Mouse (Mus musculus) limb, embryonic 14.5 days (tissue): ENCODE results near the gene Zfp781. TPM values are rescaled to one million over a fixed set of nuclear protein-coding genes. Genes with fewer than 3 reads are reported as not detected.
A peak's percentile ranks its signal among the peaks of the same experiment; 100 is the strongest.
"Not testable (repeated sequence)": the region's sequence is repeated elsewhere in the genome, so short reads cannot be mapped to it uniquely, and the experiment has no call there.

Experiments
- ATAC-seq: fragments of 200-750 bp; cut with Nextera tagmentation; 2 replicates; pipeline ENCODE4 v1.8.0; 2017; ENCODE audit warnings: low read depth, moderate number of reproducible peaks, moderate TSS enrichment; ENCODE audit not compliant: low FRiP score
- DNase-seq: peaks from one replicate; pipeline ENCODE4 v3.0.0-alpha.2; 2015; ENCODE audit warnings: low spot score
- H3K27ac ChIP-seq: fragments of 300-500 bp; sonication (generic); replicated peaks from 2 replicates; pipeline ENCODE4 v1.5.1; 2014; ENCODE audit warnings: low read depth, mild to moderate bottlenecking, low read length, moderate library complexity, mixed read lengths
- H3K27me3 ChIP-seq: fragments of 300-500 bp; sonication (generic); 2 replicates; pipeline ENCODE4 v1.6.1; 2014; ENCODE audit warnings: low read length, mixed read lengths; ENCODE audit not compliant: control insufficient read depth, insufficient read depth
- H3K36me3 ChIP-seq: fragments of 300-500 bp; sonication (generic); 2 replicates; pipeline ENCODE4 v1.6.1; 2014; ENCODE audit warnings: mild to moderate bottlenecking, low read length, moderate library complexity, mixed read lengths; ENCODE audit not compliant: control insufficient read depth, insufficient read depth
- H3K4me1 ChIP-seq: fragments of 300-500 bp; sonication (generic); 2 replicates; pipeline ENCODE4 v1.6.1; 2014; ENCODE audit warnings: antibody characterized with exemption, low read length, mixed read lengths; ENCODE audit not compliant: control insufficient read depth, insufficient read depth
- H3K4me2 ChIP-seq: fragments of 300-500 bp; sonication (generic); replicated peaks from 2 replicates; pipeline ENCODE4 v1.6.1; 2014; ENCODE audit warnings: low read depth, mild to moderate bottlenecking, low read length, moderate library complexity; ENCODE audit not compliant: severe bottlenecking
- H3K4me3 ChIP-seq: fragments of 300-500 bp; sonication (generic); replicated peaks from 2 replicates; pipeline ENCODE4 v1.5.1; 2014; ENCODE audit warnings: low read length
- H3K9ac ChIP-seq: fragments of 300-500 bp; sonication (generic); 2 replicates; pipeline ENCODE4 v1.6.1; 2014; ENCODE audit warnings: mild to moderate bottlenecking, low read depth, low read length, moderate library complexity; ENCODE audit not compliant: severe bottlenecking
- H3K9me3 ChIP-seq: fragments of 300-500 bp; sonication (generic); 2 replicates; pipeline ENCODE4 v1.6.1; 2016; ENCODE audit warnings: low read length; ENCODE audit not compliant: control insufficient read depth
- WGBS: fragments of 180-500 bp; shearing (Covaris S2); extraction: QIAGEN DNeasy Blood & Tissue Kit; methylation state at CpG from one replicate; pipeline ENCODE4 v1.1.7; 2014; 5-methylcytosine and 5-hydroxymethylcytosine counted together
- polyA plus RNA-seq, 2 experiments: library from polyadenylated mRNA; depleted of rRNA in 1 of 2; stranded (reverse) in 1 of 2; unstranded in 1 of 2; fragments of >200 nt; fragmentation: Nextera tagmentation in 1 of 2; extraction: Ambion mirVana in 1 of 2; gene quantifications; 2 replicates each; pipeline versions ENCODE4 v1.2.1 to v1.2.3; 2012 to 2014

Gene Zfp781
- polyA plus RNA-seq (2012; rRNA removed) (1.4 and 2.4 TPM in 2 replicates), polyA plus RNA-seq (2014; fragmentation: Nextera tagmentation; extraction: Ambion mirVana) (4.5 TPM in 2 replicates)

GRCm38 (mm10) chr10:81929842-81930743 lies at the start of gene Zfp781:
Gene Zfp781, minus strand, starts transcription at chr10:81930480.
- not testable (repeated sequence) for H3K4me1 ChIP-seq, H3K9me3 ChIP-seq
- ATAC-seq: peak; percentile 97

GRCm38 (mm10) chr10:81978365-81979003 lies 48.2 kb upstream of the Zfp781 start:
- WGBS: no CpG with 5 or more reads among the region's 44 CpGs
- H3K4me2 ChIP-seq, H3K4me3 ChIP-seq, H3K9me3 ChIP-seq, H3K4me1 ChIP-seq, DNase-seq, H3K9ac ChIP-seq, H3K27ac ChIP-seq, H3K27me3 ChIP-seq, ATAC-seq, H3K36me3 ChIP-seq: not testable (repeated sequence)

More at GRCm38 (mm10) chr10:81929842-81930743, at the start of gene Zfp781:
- not testable (repeated sequence) for H3K27me3 ChIP-seq, H3K4me2 ChIP-seq, H3K36me3 ChIP-seq, DNase-seq, H3K9ac ChIP-seq, H3K27ac ChIP-seq, H3K4me3 ChIP-seq
- WGBS: no CpG with 5 or more reads among the region's 43 CpGs

- not testable (repeated sequence) for H3K9ac ChIP-seq
- 0 out of 2 replicates have a peak, but pooled peaks have one; percentile 20 for ATAC-seq
Measured at GRCm38 (mm10) chr10:81930744-81931118, 451 bp upstream of the Zfp781 start.

GRCm38 (mm10) chr10:81863409-81864407 lies 66.6 kb downstream of the Zfp781 start, which contains the start of gene Gm32687:
Gene Gm32687, plus strand, starts transcription at chr10:81863934.
- 44% methylated on average over 3 of the region's 49 CpGs for WGBS
- H3K27me3 ChIP-seq, H3K9ac ChIP-seq, H3K4me2 ChIP-seq, H3K9me3 ChIP-seq, DNase-seq, H3K4me1 ChIP-seq, H3K27ac ChIP-seq, H3K4me3 ChIP-seq, H3K36me3 ChIP-seq: not testable (repeated sequence)
- ATAC-seq: peak; percentile 99

More at GRCm38 (mm10) chr10:81930744-81931118, 451 bp upstream of the Zfp781 start:
- H3K4me3 ChIP-seq, H3K9me3 ChIP-seq, H3K27ac ChIP-seq, H3K4me2 ChIP-seq, DNase-seq, H3K27me3 ChIP-seq, H3K36me3 ChIP-seq, H3K4me1 ChIP-seq: not testable (repeated sequence)
- WGBS: no CpG with 5 or more reads among the region's 3 CpGs

Other genes starting within 250 kb of the Zfp781 start
- gene Zfp433, start 225.7 kb downstream of the Zfp781 start, polyA plus RNA-seq (2012; rRNA removed): 4.9 and 6.6 TPM in 2 replicates
- 15.0 and 18.0 TPM in 2 replicates for gene Zfp433, start 225.7 kb downstream of the Zfp781 start, polyA plus RNA-seq (2014; fragmentation: Nextera tagmentation; extraction: Ambion mirVana)
- 3.9 and 6.2 TPM in 2 replicates for gene Gm3055, start 159.3 kb downstream of the Zfp781 start, polyA plus RNA-seq (2012; rRNA removed)
- 10.9 and 12.5 TPM in 2 replicates for gene Gm3055, start 159.3 kb downstream of the Zfp781 start, polyA plus RNA-seq (2014; fragmentation: Nextera tagmentation; extraction: Ambion mirVana)
- 0.49 and 0.97 TPM in 2 replicates for gene Gm4767, start 118.3 kb downstream of the Zfp781 start, polyA plus RNA-seq (2012; rRNA removed)
- gene Gm4767, start 118.3 kb downstream of the Zfp781 start, polyA plus RNA-seq (2014; fragmentation: Nextera tagmentation; extraction: Ambion mirVana): 2.5 and 3.0 TPM in 2 replicates
- 4.0 and 6.3 TPM in 2 replicates for gene Gm32687, start 66.5 kb downstream of the Zfp781 start, polyA plus RNA-seq (2012; rRNA removed)
- gene Gm32687, start 66.5 kb downstream of the Zfp781 start, polyA plus RNA-seq (2014; fragmentation: Nextera tagmentation; extraction: Ambion mirVana): 8.9 and 12.7 TPM in 2 replicates
- 5.8 and 8.6 TPM in 2 replicates for gene Zfp873, start 117.6 kb upstream of the Zfp781 start, polyA plus RNA-seq (2012; rRNA removed)
- 10.5 and 13.3 TPM in 2 replicates for gene Zfp873, start 117.6 kb upstream of the Zfp781 start, polyA plus RNA-seq (2014; fragmentation: Nextera tagmentation; extraction: Ambion mirVana)
- 1.4 and 2.6 TPM in 2 replicates for gene BC024063, start 152.9 kb upstream of the Zfp781 start, polyA plus RNA-seq (2012; rRNA removed)
- gene BC024063, start 152.9 kb upstream of the Zfp781 start, polyA plus RNA-seq (2014; fragmentation: Nextera tagmentation; extraction: Ambion mirVana): 5.9 TPM in 2 replicates
- gene AU041133, start 197.5 kb upstream of the Zfp781 start, polyA plus RNA-seq (2012; rRNA removed): 1.7 and 2.0 TPM in 2 replicates
- gene AU041133, start 197.5 kb upstream of the Zfp781 start, polyA plus RNA-seq (2014; fragmentation: Nextera tagmentation; extraction: Ambion mirVana): 6.1 and 7.0 TPM in 2 replicates